Mouse (Mus musculus) bone marrow macrophage, adult 2 months (primary cell): ENCODE results near the gene Ccdc125. TPM values are rescaled to one million over a fixed set of nuclear protein-coding genes. Genes with fewer than 3 reads are reported as not detected.

Source experiments
- H3K27ac ChIP-seq: 2 replicates; pipeline ENCODE4 v1.5.1; 2012; ENCODE audit warnings: low read depth, low read length; ENCODE audit not compliant: insufficient read depth
- H3K4me1 ChIP-seq: 2 replicates; pipeline ENCODE4 v1.6.1; 2012; ENCODE audit warnings: low read length; ENCODE audit not compliant: control insufficient read depth, insufficient read depth
- H3K4me3 ChIP-seq: 2 replicates; pipeline ENCODE4 v1.5.1; 2012; ENCODE audit warnings: mild to moderate bottlenecking, low read length, moderate library complexity; ENCODE audit not compliant: insufficient read depth
- CTCF ChIP-seq: IDR thresholded peaks from 2 replicates; pipeline ENCODE4 v1.5.1; 2012; ENCODE audit warnings: low read depth, mild to moderate bottlenecking, low read length, moderate library complexity
- POLR2A ChIP-seq: IDR thresholded peaks from 2 replicates; pipeline ENCODE4 v1.6.1; 2012; ENCODE audit warnings: mild to moderate bottlenecking, low read depth, low read length, borderline replicate concordance
- polyA plus RNA-seq: library from polyadenylated mRNA; stranded (reverse); fragments of >200 nt; gene quantifications from 2 replicates; pipeline ENCODE4 v1.2.4, GENCODE M21; 2012; ENCODE audit not compliant: missing spikeins, insufficient read depth, insufficient read length

Gene Ccdc125
- polyA plus RNA-seq, 1 experiment = 7.6 TPM

DNA sequence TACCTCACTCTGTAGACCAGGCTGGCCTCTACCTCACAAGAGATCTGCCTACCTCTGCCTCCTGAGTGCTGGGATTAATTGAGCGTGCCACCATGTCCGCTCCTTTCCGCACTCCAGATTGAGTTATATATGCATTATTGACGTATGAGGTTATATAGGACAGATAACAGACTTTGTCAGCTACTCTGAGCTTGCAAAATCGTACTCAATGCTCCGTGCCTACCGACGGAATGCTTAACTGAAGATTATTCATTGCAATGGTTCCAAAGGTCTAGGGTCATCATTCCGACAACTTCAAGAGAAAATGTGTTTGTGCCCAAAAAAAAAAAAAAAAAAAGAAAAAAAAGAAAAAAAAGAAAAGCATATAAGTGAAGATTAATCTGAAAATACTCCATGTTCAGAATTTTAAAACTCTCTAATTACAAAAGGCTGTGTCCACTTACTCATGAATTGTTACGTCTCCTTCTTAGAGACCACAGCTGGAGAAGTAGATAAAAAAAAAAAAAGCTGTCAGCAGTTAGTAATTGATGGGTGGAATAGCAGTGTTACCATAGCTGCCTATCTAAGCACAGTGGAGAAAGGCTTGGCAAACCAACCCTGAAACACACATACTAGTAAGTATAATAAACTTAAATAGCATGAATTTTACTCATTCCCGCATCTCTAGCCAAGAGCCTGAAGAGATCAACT is 74.0 kb downstream of the Ccdc125 start:
- Histone ChIP-seq H3K4me3 (peak overlapping the region; percentile 81), H3K4me1 (peaks cover 19% of the 10 kb centered on the region), H3K27ac (peak overlapping the region; percentile 30)
- TF ChIP-seq POLR2A = no peak
- TF ChIP-seq CTCF = no peak

DNA sequence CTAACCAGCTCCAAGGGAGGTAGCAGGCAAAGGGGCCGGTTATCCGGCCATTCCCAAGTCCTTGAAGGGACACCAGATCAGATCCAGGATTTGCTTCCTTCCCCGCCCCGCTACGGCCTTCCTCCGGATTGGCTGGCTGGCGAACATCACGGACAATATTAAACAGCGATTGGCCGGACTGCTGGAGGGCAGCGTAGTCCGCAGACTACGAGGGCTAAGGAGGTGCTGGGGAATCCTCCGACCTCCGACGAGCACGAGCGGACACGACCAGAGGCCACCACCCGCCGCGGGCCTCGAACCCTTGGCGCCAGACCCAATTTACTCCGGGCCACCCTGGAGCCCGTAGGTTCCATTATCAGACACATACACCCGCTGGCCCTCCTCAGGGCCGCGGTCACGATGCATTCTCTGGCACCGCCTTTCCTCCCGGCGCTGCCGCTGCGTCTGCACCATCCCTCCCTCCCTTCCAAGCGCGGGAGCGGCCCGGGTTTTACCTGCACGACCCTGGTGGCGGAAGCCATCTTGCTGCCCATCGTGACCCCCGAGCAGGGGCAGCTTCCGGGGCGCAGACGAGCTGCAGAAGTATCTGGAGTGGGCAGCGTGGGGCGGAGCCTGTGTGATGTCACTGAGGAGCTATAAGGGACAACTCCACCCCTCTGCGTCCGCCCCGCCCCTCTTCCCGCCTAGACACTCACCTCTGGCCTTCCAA is 74.7 kb downstream of the Ccdc125 start, which contains the start of gene Mrps36:
TSS of gene Mrps36 (minus strand) at position 624 of the 709 bp plus-strand sequence.
- no peak for TF ChIP-seq CTCF
- no peak for TF ChIP-seq POLR2A
- H3K27ac ChIP-seq = peak within 1 kb of the TSS; percentile 79
- H3K4me3 ChIP-seq = peak within 1 kb of the TSS; percentile 81
- H3K4me1 ChIP-seq = peaks cover 19% of the 10 kb centered on the region

DNA sequence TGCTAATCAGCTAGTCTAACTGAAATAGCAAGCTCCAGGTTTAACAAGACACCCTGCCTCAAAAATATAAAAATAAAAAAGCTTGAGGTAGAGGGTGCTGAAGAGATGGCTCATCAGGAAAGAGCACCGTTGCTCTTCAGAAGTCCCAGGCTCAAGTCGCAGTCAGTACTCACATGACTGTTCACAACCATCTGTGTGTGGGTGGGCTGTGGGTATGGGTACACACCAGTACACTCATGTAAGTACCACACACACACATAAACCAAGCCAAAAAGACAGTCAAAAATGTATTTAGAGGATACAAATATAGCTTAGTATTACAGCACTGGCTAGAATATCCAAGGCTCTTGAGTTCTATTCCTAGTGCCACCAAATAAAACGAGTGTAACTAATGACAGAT is 76.6 kb downstream of the Ccdc125 start:
- H3K4me3 ChIP-seq = no peak overlapping the region
- TF ChIP-seq POLR2A (no peak), CTCF (no peak)
- peaks cover 23% of the 10 kb centered on the region for H3K4me1 ChIP-seq
- H3K27ac ChIP-seq = no peak overlapping the region

Other genes with a start within 250 kb of the Ccdc125 start
- 0.25 and 0.27 TPM in 2 replicates for gene Naip1, start 216.8 kb upstream of the Ccdc125 start, polyA plus RNA-seq
- 17.7 and 23.6 TPM in 2 replicates for gene Gtf2h2, start 177.1 kb upstream of the Ccdc125 start, polyA plus RNA-seq
- 0.44 and 0.50 TPM in 2 replicates for gene Ocln, start 117.0 kb upstream of the Ccdc125 start, polyA plus RNA-seq
- gene Marveld2, start 52.7 kb upstream of the Ccdc125 start, polyA plus RNA-seq = 0.47 TPM in 1 of 2 replicates, not detected in the other
- gene Ak6, start 18.7 kb upstream of the Ccdc125 start, polyA plus RNA-seq = 93.3 and 95.3 TPM in 2 replicates
- 17.5 and 18.6 TPM in 2 replicates for gene Rad17, start 18.7 kb upstream of the Ccdc125 start, polyA plus RNA-seq
- 2.1 and 3.5 TPM in 2 replicates for gene Taf9, start 18.1 kb upstream of the Ccdc125 start, polyA plus RNA-seq
- gene Cdk7, start 61.2 kb downstream of the Ccdc125 start, polyA plus RNA-seq = 27.1 and 29.5 TPM in 2 replicates
- 68.4 and 89.2 TPM in 2 replicates for gene Mrps36, start 74.9 kb downstream of the Ccdc125 start, polyA plus RNA-seq
- gene Cenph, start 106.2 kb downstream of the Ccdc125 start, polyA plus RNA-seq = 13.5 and 14.2 TPM in 2 replicates
- gene Ccnb1, start 116.9 kb downstream of the Ccdc125 start, polyA plus RNA-seq = 35.0 and 42.5 TPM in 2 replicates
- 47.3 and 53.8 TPM in 2 replicates for gene Slc30a5, start 163.7 kb downstream of the Ccdc125 start, polyA plus RNA-seq